Mouse (Mus musculus): ENCODE data around the gene Tcte3.
"Not testable (repeated sequence)": the region's sequence is repeated elsewhere in the genome, so short reads cannot be mapped to it uniquely, and the experiment has no call there.

Tcte3 gene

GRCm38 (mm10) chr17:15041175-15041729, at the start of gene Tcte3, which contains the start of the genes Ermard and Gm3448:
TSS of gene Tcte3 (minus strand) at chr17:15041488.
TSS of gene Ermard (plus strand) at chr17:15041208.
TSS of gene Gm3448 (minus strand) at chr17:15041537.
- DNase-seq (ENCODE audit: low spot score): not testable (repeated sequence)

GRCm38 (mm10) chr17:15088591-15089001, 47.3 kb upstream of the Tcte3 start:
- no peak for DNase-seq (ENCODE audit: low spot score)

- DNase-seq (ENCODE audit: low spot score): no peak
These were observed 46.9 kb upstream of the Tcte3 start for GRCm38 (mm10) chr17:15088166-15088565.

- DNase-seq (ENCODE audit: low spot score): no peak
These were observed 43.7 kb upstream of the Tcte3 start for GRCm38 (mm10) chr17:15085006-15085405.

DNA sequence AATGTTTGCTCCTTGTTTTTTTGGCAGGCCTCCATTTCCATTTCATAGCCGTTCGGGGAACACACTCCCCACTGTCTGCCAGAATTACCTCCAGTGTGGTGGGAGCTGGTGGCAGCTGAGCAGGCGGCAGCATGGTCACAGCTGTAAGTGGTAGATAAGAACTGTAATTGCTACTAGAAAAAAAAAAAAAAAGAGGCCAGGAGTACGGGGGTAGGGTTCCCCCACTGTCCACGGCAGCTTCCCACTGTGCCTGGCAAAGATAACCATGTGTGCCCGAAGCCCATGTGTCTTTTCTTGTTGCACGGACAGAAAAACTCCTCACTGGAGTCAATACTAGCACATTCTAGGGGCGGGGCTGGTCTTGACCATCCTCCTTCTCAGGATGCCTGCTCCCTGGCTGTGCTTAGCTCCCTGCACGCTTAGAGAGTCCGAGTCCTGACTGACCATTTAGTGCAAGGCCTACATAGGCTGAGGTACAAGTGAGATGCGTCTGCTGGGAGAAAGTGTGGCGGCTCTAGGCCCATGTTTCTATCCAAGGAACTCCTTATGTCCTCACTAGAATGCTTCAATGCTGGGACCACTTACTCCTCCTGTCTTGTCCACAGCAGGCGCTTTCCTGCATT, 43.0 kb upstream of the Tcte3 start:
- no peak for DNase-seq (ENCODE audit: low spot score)

GRCm38 (mm10) chr17:15077536-15077935, 36.2 kb upstream of the Tcte3 start:
- no peak for DNase-seq (ENCODE audit: low spot score)

DNA sequence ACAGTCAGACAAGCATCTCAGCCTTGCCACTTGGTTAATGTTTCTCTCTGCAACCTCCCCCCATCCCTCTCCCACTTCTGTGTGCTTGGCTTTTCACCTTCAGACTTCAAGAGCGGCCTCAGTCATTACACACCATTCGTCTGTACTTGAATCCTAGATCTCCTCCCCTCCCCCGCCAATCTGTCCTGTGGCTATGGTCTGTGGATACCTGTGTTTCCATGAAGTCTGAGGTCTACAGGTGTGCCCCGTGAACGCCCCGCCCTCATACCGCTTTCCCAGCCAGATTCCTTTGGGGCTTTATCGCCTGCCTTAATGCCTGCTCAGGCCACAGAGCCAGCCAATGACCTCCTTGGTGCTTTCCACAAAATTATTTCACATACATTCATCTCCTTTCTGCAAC, 33.7 kb upstream of the Tcte3 start:
- DNase-seq (ENCODE audit: low spot score): no peak

DNA sequence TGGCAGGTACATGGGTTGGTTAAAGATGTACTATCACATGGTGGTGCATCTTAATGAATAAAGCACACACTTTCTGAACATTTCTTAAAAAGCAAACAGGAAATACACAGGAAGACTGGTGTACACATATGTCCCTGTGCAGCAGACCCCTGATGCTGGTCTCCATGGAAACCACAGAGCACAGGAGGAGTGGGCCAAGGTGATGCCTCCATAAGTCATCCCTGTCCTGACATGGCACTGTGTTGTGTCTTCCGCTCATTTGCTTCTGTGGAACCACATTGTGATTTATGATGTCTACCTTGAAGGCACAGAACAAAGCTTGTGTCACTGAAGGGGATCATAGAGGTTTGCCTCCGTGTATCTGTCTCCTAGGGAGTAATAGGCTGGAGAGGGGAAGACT, 30.9 kb upstream of the Tcte3 start:
- DNase-seq (ENCODE audit: low spot score): no peak

DNA sequence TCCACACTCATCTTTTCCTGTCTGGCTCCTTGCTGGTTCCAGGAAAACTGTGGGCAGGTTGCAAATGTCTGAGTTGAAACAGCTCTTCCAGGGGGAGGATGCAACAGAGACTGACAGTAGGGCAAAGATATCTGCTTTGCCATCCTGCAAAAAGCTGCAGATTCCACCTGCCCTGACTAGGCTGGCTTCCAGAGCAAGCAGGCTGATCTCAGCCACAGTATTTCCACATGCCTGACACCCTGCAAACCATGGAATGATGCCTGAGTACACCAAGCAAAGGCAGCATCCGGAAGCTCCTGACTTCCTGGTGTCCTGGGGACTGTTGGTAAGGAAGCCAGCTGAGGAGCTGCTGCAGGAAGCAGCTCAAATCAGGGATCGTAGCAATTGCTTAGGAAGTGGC, 27.8 kb upstream of the Tcte3 start:
- no peak for DNase-seq (ENCODE audit: low spot score)

GRCm38 (mm10) chr17:15068040-15068792, 26.9 kb upstream of the Tcte3 start:
- peak; percentile 36 for DNase-seq (ENCODE audit: low spot score)

DNA sequence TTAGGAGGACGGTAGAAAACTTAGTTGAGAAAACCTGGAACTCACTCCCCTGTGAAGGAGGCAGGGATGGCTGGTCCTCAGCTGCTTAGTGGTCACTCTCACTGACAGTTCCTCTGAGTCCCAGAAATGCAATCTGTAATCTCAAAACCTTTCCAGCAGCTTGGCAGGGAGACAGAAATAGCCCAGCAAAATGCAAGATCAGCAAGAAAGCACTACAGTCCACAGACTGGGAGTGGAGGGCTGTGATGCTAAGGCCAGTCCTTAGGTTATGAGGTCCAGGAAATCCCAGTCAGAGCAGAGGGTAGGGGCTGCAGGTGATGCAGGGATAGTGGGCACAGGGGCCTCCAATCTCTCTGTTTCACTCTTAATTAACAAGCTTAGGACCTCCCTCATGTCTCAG, 25.6 kb upstream of the Tcte3 start:
- peak; percentile 36 for DNase-seq (ENCODE audit: low spot score)

GRCm38 (mm10) chr17:15066066-15066465, 24.8 kb upstream of the Tcte3 start:
- no peak for DNase-seq (ENCODE audit: low spot score)

DNA sequence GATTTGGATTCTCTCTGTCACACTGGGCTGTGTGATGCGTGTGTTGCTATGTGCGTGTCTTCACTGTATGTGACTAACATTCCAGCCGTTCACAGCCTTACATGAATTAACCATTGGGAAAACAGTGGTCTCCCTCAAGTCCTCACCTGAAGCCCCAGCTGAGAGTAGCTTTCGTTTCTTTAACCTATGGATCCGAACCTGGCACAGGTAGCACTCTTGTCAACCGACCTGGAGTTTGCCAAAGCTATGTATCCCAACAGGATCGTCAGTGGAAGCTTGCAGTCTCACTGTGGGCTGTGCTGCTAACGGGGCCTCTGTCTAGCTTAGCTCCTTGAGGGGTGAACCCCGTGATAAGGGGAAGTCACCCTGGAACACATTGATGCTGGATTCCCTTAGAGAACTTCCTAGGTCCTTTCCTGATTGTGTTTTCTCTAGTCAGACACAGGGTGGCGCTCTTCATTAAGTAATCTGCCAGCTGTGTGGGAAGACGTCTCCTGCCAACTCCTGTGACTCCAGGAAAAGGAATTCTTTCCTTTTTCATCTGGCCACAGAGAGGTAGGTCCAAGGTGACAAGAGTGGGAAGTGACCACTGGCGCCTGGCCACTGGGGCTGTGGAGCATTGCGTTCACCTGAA, 24.2 kb upstream of the Tcte3 start:
- DNase-seq (ENCODE audit: low spot score): peak; percentile 87

GRCm38 (mm10) chr17:15060356-15060755, 19.1 kb upstream of the Tcte3 start:
- no peak for DNase-seq (ENCODE audit: low spot score)

GRCm38 (mm10) chr17:15059646-15060045, 18.4 kb upstream of the Tcte3 start:
- DNase-seq (ENCODE audit: low spot score): no peak

- DNase-seq (ENCODE audit: low spot score): peak; percentile 63
These were observed 16.9 kb upstream of the Tcte3 start for GRCm38 (mm10) chr17:15058161-15058591.

GRCm38 (mm10) chr17:15055925-15056324, 14.6 kb upstream of the Tcte3 start:
- peak; percentile 18 for DNase-seq (ENCODE audit: low spot score)

GRCm38 (mm10) chr17:15053829-15054200, 12.5 kb upstream of the Tcte3 start:
- DNase-seq (ENCODE audit: low spot score): not testable (repeated sequence)

DNA sequence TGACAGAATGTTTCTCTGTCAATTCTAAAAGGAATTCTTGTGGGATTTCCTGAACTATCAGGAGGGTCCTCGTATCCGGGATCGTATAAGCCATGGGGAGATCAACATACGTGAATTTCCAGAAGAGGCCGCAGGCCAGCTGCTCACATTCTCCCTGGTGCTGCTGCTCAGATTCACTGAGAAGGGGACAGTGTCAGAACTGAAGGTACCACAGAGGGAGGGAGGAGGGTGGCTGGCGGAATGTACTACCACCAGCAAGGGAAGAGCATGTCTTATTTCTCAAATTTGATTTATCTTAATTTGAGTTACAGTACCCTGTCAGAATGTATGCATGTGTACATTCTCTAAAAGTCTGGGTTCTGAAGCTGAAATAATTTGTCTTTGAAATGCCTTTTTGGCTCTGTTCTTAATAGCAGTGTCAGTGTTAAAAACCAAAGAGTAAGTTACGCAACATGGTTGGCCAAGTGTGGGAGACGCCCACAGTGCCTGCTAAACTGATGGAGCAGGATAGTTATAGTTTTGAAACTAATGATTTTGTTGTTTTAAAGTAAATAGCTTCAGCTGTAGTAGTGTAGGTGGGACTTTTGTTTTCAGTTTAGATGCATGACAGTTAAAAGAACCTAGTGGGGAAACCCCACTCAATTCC, 12.0 kb upstream of the Tcte3 start:
- not testable (repeated sequence) for DNase-seq (ENCODE audit: low spot score)

- DNase-seq (ENCODE audit: low spot score): not testable (repeated sequence)
These were observed 11.5 kb upstream of the Tcte3 start for GRCm38 (mm10) chr17:15052766-15053165.

DNA sequence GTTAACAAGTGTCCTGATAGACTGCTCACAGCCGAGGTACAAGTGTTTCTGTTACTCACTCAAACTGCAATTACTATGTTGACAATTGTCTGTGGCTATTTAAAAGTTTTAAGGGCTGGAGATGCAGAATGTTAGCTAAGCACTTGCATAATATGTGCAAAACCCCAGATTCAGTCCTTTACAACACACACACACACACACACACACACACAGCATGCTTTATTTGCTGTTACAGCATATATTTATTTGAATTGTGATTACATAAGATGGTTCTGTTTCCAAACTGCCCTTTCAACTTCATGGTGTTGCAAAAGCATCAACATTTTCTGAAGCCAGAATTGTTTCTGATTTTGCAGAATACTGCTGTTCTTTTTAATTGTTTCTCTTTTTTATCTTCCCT, 9.1 kb upstream of the Tcte3 start:
- DNase-seq (ENCODE audit: low spot score): not testable (repeated sequence)

- not testable (repeated sequence) for DNase-seq (ENCODE audit: low spot score)
These were observed 833 bp downstream of the Tcte3 start for GRCm38 (mm10) chr17:15040455-15040854.
